In genomic region chr9:54068032-54068649, GRCm38 (mm10) we compare ENCODE assay signal across 8 mouse cellular contexts. TPM values are rescaled to one million over a fixed set of nuclear protein-coding genes. Genes with fewer than 3 reads are reported as not detected.
DNase-seq lines count a peak whose midpoint lies in the region; ATAC-seq and TF ChIP-seq lines count a peak whose summit lies in the region.

Gene Tnfaip8l3 (minus strand): TSS chr9:54068388.

- no peaks in the 10 kb centered on the region for H3K36me3 ChIP-seq in forebrain, embryonic 11.5 days (ENCODE audit: control insufficient read depth, insufficient read depth, low read length)
- H3K36me3 ChIP-seq in hindbrain, embryonic 11.5 days (ENCODE audit: control insufficient read depth, insufficient read depth, low read length), result no peaks in the 10 kb centered on the region
- H3K36me3 ChIP-seq in small intestine, adult 2 months (ENCODE audit: control insufficient read depth, insufficient read depth, low read length), result no peaks in the 10 kb centered on the region

- WGBS in forebrain, embryonic 11.5 days, result 1% methylated on average over 34 of the region's 35 CpGs
- under 1% methylated on average over 30 of the region's 35 CpGs for whole genome bisulfite sequencing in hindbrain, embryonic 11.5 days
- 3% methylated on average over 35 of the region's 35 CpGs for WGBS in small intestine, adult 2 months

- H3K4me3 ChIP-seq in forebrain, embryonic 11.5 days (ENCODE audit: low read depth, low read length), result peak within 1 kb of the TSS; percentile 40
- H3K4me3 ChIP-seq in hindbrain, embryonic 11.5 days (ENCODE audit: low read depth, low read length), result peak within 1 kb of the TSS; percentile 57
- H3K4me3 ChIP-seq in small intestine, adult 2 months (ENCODE audit: low read depth, low read length), result peak within 1 kb of the TSS; percentile 92

- H3K9me3 ChIP-seq in forebrain, embryonic 11.5 days (ENCODE audit: control insufficient read depth, low read length), result no peaks in the 10 kb centered on the region
- no peaks in the 10 kb centered on the region for H3K9me3 ChIP-seq in hindbrain, embryonic 11.5 days (ENCODE audit: control insufficient read depth, low read length)

- H3K4me2 ChIP-seq in forebrain, embryonic 11.5 days (ENCODE audit: low read depth, low read length, severe bottlenecking), result peak within 1 kb of the TSS; percentile 96
- peak within 1 kb of the TSS; percentile 99 for H3K4me2 ChIP-seq in hindbrain, embryonic 11.5 days (replicated peaks; ENCODE audit: low read depth, low read length)

- 0 out of 2 replicates have a peak, but pooled peaks have one; percentile 6 for TF ChIP-seq POLR2A in small intestine, adult 2 months (IDR thresholded peaks at IDR 0.05; ENCODE audit: low read depth, low read length)

- peak; percentile 9 for DNase-seq in thymus, postnatal 4 days
- DNase-seq in thymus, postnatal 14 days, result no peak
- peak; percentile 78 for DNase-seq in forebrain, embryonic 11.5 days (ENCODE audit: low spot score)
- peak; percentile 66 for DNase-seq in hindbrain, embryonic 11.5 days (ENCODE audit: low spot score)
- peak; percentile 22 to 33 for DNase-seq in layer of hippocampus, postnatal 25 days (ENCODE audit: extremely low spot score in 1 of 2, low spot score in 1 of 2)
- DNase-seq in lung, postnatal 4 days, result peak; percentile 50 to 83
- DNase-seq in T-cell, adult 2 months (ENCODE audit: low spot score), result no peak

- no peak within 1 kb of the TSS for H3K27ac ChIP-seq in forebrain, embryonic 11.5 days (ENCODE audit: low read depth, low read length)
- H3K27ac ChIP-seq in hindbrain, embryonic 11.5 days (ENCODE audit: low read depth, low read length), result no peak within 1 kb of the TSS
- H3K27ac ChIP-seq in small intestine, adult 2 months (ENCODE audit: insufficient read depth, low read depth, low read length), result peak within 1 kb of the TSS; percentile 100

- peak; percentile 93 for ATAC-seq in forebrain, embryonic 11.5 days (replicated peaks; ENCODE audit: low FRiP score)
- ATAC-seq in hindbrain, embryonic 11.5 days (ENCODE audit: low FRiP score), result peak; percentile 87

- TF ChIP-seq CTCF in small intestine, adult 2 months (IDR thresholded peaks at IDR 0.05; ENCODE audit: extremely low read depth, insufficient read length, insufficient replicate concordance, low read depth, low read length), result no peak

- H3K27me3 ChIP-seq in forebrain, embryonic 11.5 days (ENCODE audit: control insufficient read depth, insufficient read depth, low read length), result no peaks in the 10 kb centered on the region
- peaks cover 5% of the 10 kb centered on the region; the same call in 1 of the 2 replicates for H3K27me3 ChIP-seq in hindbrain, embryonic 11.5 days (ENCODE audit: control insufficient read depth, insufficient read depth, low read length)
- no peaks in the 10 kb centered on the region for H3K27me3 ChIP-seq in small intestine, adult 2 months (ENCODE audit: control insufficient read depth, insufficient read depth, low read length)

- peak within 1 kb of the TSS; percentile 67 for H3K9ac ChIP-seq in forebrain, embryonic 11.5 days (ENCODE audit: low read length)
- peak within 1 kb of the TSS; percentile 64 for H3K9ac ChIP-seq in hindbrain, embryonic 11.5 days (ENCODE audit: low read depth, low read length)

- peaks cover 4% of the 10 kb centered on the region; the same call in 1 of the 2 replicates for H3K4me1 ChIP-seq in forebrain, embryonic 11.5 days (replicated peaks; ENCODE audit: control insufficient read depth, insufficient read depth, low read length)
- H3K4me1 ChIP-seq in hindbrain, embryonic 11.5 days (replicated peaks; ENCODE audit: control insufficient read depth, insufficient read depth, low read length), result no peaks in the 10 kb centered on the region
- H3K4me1 ChIP-seq in small intestine, adult 2 months (ENCODE audit: control insufficient read depth, insufficient read depth, insufficient read length, low read length), result peaks cover 12% of the 10 kb centered on the region

RNA-seq across cellular contexts. Expression of gene Tnfaip8l3, which starts in this region (rescaled TPM):
- polyA plus RNA-seq in forebrain, embryonic 11.5 days (2014; fragmentation: Nextera tagmentation; extraction: Ambion mirVana), result 0.12 TPM in 1 of 2 replicates, not detected in the other
- polyA plus RNA-seq in hindbrain, embryonic 11.5 days (2014; fragmentation: Nextera tagmentation; extraction: Ambion mirVana), result 0.14 and 0.18 TPM in 2 replicates
- total RNA-seq in layer of hippocampus, postnatal 25 days (2021), result 10 to 100 TPM; 27.7 to 29.1 TPM
- 1.2 and 3.2 TPM in 2 replicates for polyA plus RNA-seq in small intestine, adult 2 months (2012; rRNA removed)

Comparison
In these comparisons a context has a peak if more than half of its experiments do, and no peak if none do; other contexts are left out.
1. DNase-seq: peak in thymus, postnatal 4 days (single experiment), layer of hippocampus, postnatal 25 days (2 of 2) and lung, postnatal 4 days (2 of 2); none in thymus, postnatal 14 days (single experiment) and T-cell, adult 2 months (single experiment).
2. Peak in DNase-seq, ATAC-seq, H3K4me3 ChIP-seq, H3K9ac ChIP-seq and H3K4me2 ChIP-seq in forebrain, embryonic 11.5 days; RNA of the gene not detected or under 1 TPM.
3. Peak in DNase-seq, ATAC-seq, H3K4me3 ChIP-seq, H3K9ac ChIP-seq and H3K4me2 ChIP-seq in hindbrain, embryonic 11.5 days; RNA of the gene not detected or under 1 TPM.
4. H3K4me3 ChIP-seq: peak in every context shown above with its lines; median percentile 92 in small intestine, adult 2 months; 57 in hindbrain, embryonic 11.5 days; 40 in forebrain, embryonic 11.5 days.